Mouse (Mus musculus) cortical plate, adult 2 months (tissue): ENCODE measurements around the gene Vmn1r129.
"Not testable (repeated sequence)": the region's sequence is repeated elsewhere in the genome, so short reads cannot be mapped to it uniquely, and the experiment has no call there.

Source experiments
- CTCF ChIP-seq: fragments of 200-500 bp; IDR thresholded peaks from 2 replicates; pipeline ENCODE4 v1.5.1; 2011; ENCODE audit warnings: mild to moderate bottlenecking, control low read depth, low read length; ENCODE audit not compliant: insufficient read depth; ENCODE audit errors: extremely low read depth
- POLR2A ChIP-seq: fragments of 200-500 bp; IDR thresholded peaks from 2 replicates; pipeline ENCODE4 v1.6.1; 2011; ENCODE audit warnings: mild to moderate bottlenecking, low read length, control low read depth; ENCODE audit not compliant: insufficient read depth; ENCODE audit errors: extremely low read depth

- TF ChIP-seq POLR2A, CTCF: not testable (repeated sequence)
Measured at GRCm38 (mm10) chr7:21319761-21320160, 41.3 kb downstream of the Vmn1r129 start, which contains the start of gene Vmn1r127.
